Mouse (Mus musculus): Measurements from ENCODE around the gene Myom1.

Myom1 gene

DNA sequence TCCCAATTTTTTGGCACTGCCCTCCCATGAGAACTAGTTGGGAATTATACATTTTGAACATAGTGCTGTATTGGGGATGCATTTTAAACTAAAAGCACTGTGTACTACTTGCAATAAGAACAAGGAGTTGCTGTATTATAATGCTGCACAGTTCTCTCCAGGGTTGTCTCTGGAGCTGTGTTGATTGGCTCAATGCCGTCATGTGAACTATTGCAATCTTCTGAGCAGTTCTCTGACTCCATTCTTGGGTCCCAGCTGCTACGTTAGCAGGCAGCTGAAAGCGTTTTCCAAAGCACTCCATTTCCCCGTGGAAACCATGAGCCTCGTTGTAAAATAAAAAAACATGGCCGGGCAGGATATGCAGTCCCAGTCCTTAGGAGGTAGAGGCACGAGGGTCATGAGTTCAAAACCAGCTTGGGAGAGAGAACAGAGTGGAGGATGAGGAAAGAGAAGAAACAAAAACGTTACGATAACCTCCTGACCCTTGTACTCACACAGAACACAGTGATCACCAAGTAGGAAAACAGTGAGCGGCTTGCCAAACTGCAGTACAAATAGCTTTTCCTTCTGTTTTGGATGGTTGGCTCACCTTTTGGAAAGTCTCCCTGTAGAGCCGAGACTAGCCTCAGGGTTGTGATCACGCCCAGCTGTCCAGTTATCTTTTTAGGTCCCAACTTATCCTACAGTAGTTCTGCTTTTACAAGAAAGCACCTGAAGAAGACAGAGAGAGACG is 60.6 kb downstream of the Myom1 start:
- no peak for DNase-seq

GRCm38 (mm10) chr17:71064463-71065014 is 62.1 kb downstream of the Myom1 start:
- peak; percentile 20 for DNase-seq

GRCm38 (mm10) chr17:71065127-71065526 is 62.7 kb downstream of the Myom1 start:
- DNase-seq = no peak

DNA sequence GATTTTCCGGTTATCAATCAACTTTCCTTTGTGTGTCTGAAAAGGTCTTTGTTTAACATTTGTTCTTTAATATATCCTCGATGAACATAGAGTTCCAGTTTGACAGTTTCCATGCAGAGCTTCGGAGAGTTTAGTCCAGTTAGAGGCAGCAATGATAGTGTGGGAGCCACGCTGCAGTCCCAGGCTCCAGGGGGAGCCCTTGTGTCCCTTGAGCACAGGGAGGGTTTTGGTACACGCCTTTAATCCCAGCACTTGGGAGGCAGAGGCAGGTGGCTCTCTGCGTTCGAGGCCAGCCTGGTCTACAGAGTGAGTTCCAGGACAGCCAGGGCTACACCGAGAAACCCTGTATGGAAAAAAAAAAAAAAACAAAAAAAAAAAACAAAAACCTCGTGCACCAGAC is 66.7 kb downstream of the Myom1 start:
- DNase-seq = no peak

DNA sequence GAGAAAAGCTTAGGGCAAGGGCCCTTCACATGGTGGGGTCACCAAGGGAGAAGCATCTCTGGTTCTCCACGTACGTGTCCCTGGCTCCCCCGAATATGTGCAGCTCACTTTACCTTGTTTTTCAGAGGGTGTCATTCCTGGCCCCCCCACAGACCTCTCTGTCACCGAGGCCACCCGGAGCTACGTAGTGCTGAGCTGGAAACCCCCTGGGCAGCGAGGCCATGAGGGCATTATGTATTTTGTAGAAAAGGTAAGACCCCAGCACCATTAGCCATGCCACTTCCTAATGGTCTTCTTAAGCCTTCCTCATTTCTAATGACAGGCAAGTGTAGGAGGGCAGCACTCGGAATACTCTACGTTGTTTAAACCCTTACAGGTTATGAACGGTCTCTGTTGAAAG is 69.5 kb downstream of the Myom1 start:
- no peak for DNase-seq

GRCm38 (mm10) chr17:71074386-71074785 is 72.0 kb downstream of the Myom1 start:
- DNase-seq = no peak

- DNase-seq = no peak
These were observed 79.6 kb downstream of the Myom1 start for GRCm38 (mm10) chr17:71081986-71082385.

GRCm38 (mm10) chr17:71086969-71087368 is 84.5 kb downstream of the Myom1 start:
- no peak for DNase-seq

GRCm38 (mm10) chr17:71087396-71088153 is 85.1 kb downstream of the Myom1 start:
- peak; percentile 66 for DNase-seq

DNA sequence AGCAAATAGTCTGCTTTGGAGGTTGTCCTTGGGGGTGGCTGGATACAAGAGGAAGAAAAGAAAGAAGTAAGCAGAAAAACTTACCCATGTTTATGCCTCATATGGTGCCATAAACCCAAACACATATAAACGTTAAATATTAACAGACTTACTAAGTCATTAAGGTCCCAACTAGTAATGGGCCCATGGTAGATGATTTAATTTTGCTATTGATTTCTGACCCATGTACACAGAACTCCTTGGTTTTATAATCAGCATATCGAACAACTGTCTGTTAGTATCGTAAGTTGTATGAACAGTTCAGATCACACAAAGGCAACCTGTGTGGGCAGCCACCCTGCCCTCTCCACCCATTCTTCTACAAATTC is 85.7 kb downstream of the Myom1 start:
- DNase-seq = no peak

- DNase-seq = peak; percentile 43
These were observed 86.6 kb downstream of the Myom1 start for GRCm38 (mm10) chr17:71088991-71089434.

- peak; percentile 50 for DNase-seq
These were observed 87.5 kb downstream of the Myom1 start for GRCm38 (mm10) chr17:71089781-71090480.

DNA sequence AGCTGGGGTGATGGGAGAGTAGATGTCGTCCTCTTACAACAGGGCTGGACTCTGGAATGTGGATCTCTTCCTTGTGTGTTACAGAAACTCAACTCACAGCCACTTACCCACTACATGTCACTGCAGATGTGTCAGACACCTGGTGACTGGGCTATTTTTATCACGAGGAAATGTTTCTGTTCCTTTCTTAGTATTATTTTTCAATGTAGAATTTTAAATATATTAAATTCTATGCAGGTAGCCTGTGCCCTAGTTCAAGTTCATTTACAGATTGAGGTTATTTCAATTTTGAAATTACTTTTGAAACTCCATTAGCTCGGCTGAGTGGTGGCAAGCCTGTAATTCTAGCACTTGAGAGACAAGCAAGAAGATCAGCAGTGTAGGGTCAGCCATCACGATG is 88.6 kb downstream of the Myom1 start:
- DNase-seq = no peak

DNA sequence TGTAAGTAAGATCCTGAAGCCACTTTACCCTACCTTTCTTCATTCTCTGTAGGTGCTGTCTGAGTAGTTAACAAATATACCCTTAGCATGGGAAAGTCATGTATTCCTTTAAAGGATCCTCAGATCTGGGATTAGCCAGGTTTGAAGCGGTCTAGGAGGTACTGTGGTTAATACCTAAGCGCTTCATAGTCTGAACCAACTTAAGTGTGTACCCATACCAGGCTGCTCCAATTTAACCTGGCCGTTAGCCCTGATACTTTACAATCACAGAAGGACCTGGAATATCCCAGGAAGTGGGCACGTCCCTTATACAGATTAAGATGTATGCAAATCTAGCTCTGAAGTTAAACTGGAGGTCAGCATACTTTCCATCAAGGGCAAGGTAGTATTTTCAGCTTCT is 89.9 kb downstream of the Myom1 start:
- no peak for DNase-seq

DNA sequence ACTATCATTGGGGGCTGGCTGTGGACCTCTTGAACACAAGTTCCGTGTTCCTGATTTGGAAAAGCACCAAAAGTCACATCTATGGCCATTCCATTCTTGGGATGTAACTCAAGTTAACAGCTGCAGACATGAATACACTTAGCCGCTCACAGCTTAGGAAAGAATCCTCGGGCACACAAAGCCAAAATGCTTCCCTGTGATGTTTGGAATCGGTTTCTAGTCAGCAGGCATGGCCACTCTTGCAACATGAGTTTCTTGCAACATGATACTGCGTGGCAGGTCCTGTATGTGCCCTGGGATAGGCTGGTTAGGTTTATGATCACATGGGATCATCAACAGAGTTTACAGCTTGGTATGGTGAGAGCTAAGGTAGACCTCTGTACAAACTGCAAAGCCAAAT is 91.4 kb downstream of the Myom1 start:
- DNase-seq = no peak

- DNase-seq = no peak
These were observed 92.0 kb downstream of the Myom1 start for GRCm38 (mm10) chr17:71094438-71094837.

GRCm38 (mm10) chr17:71096557-71097208 is 94.2 kb downstream of the Myom1 start:
- DNase-seq = no peak

- DNase-seq = no peak
These were observed 94.8 kb downstream of the Myom1 start for GRCm38 (mm10) chr17:71097209-71097597.

GRCm38 (mm10) chr17:71098606-71099005 is 96.2 kb downstream of the Myom1 start:
- peak; percentile 61 for DNase-seq

- DNase-seq = peak; percentile 51
These were observed 100.4 kb downstream of the Myom1 start for GRCm38 (mm10) chr17:71102571-71103551.

DNA sequence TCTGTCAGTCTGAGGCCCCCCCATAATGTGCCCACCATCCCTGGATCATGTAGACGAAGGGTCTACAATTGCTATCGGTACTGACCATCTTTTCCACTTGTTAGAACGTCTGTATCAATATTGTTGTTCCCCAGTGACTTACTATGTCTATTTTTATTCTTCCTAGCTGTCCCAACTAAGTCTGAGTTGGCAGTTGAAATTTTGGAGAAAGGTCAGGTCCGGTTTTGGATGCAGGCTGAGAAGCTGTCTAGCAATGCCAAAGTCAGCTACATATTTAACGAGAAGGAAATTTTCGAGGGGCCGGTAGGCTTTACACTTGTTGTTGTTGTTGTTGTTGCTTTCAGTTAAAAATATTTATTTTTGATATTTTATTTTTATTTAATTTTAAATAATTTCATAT is 102.9 kb downstream of the Myom1 start:
- no peak for DNase-seq

DNA sequence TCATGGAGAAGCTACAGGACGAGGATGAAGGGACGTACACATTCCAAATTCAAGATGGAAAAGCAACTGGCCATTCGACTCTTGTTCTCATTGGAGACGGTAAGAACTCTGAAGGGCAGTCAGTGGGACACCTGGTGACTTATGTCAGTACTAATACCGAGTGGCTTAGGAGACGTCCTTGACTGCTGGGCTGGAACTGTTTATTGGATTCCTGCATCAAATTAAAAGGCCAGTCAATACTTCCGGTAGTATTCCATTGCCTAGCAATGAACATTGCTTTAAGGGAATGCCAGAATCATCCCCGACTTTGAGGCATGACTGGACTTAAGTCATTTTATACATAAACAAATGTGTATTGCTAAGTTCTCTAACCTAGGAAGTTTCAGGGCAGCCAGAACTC is 103.8 kb downstream of the Myom1 start:
- DNase-seq = no peak

All from lung, postnatal 14 days (tissue).